10 mouse cellular contexts compared by ENCODE assay signal in genomic region chr17:34640778-34641601, GRCm38 (mm10). TPM values are rescaled to one million over a fixed set of nuclear protein-coding genes. Genes with fewer than 3 reads are reported as not detected.
DNase-seq lines count a peak whose midpoint lies in the region; ATAC-seq and TF ChIP-seq lines count a peak whose summit lies in the region.
"Had no signal": no experiment of that assay in that cellular context is flagged by ENCODE, and none has a peak within 500 bp of the region (broad histone marks: within the 10 kb centered on the region; RNA-seq: fewer than 3 reads in every experiment).

No protein-coding gene starts in this region.

- no peaks in the 10 kb centered on the region for H3K27me3 ChIP-seq in heart, adult 2 months (ENCODE audit: control insufficient read depth, insufficient read depth, low read length)
- H3K27me3 ChIP-seq in kidney, embryonic 16.5 days (ENCODE audit: insufficient read depth, low read length) = no peaks in the 10 kb centered on the region
- H3K27me3 ChIP-seq in myocyte (ENCODE audit: control insufficient read depth, insufficient read depth, insufficient read length) = no peaks in the 10 kb centered on the region

- DNase-seq in adrenal gland, adult 2 months = peak; percentile 43
- DNase-seq in adrenal gland, adult 8-10 months = no peak
- DNase-seq in right cerebral cortex, postnatal 10 days (ENCODE audit: low spot score in 2 of 2) = peak; percentile 53 to 64
- no peak for DNase-seq in right cerebral cortex, postnatal 4 days
- DNase-seq in heart, adult 2 months = peak; percentile 65 to 74
- no peak for DNase-seq in testis, postnatal 10 days (ENCODE audit: low spot score)

- H3K36me3 ChIP-seq in heart, adult 2 months (ENCODE audit: control insufficient read depth, insufficient read depth, low read length) = no peaks in the 10 kb centered on the region
- H3K36me3 ChIP-seq in kidney, embryonic 16.5 days (ENCODE audit: insufficient read depth, low read length) = no peaks in the 10 kb centered on the region
- H3K36me3 ChIP-seq in myocyte (ENCODE audit: control insufficient read depth, insufficient read depth) = no peaks in the 10 kb centered on the region

- intact Hi-C loops in heart, adult 2 months (cut with DNase I) = no loop called here

- H3K9ac ChIP-seq in heart, adult 2 months (ENCODE audit: low read depth, low read length) = no peak overlapping the region
- peak overlapping the region; percentile 32 for H3K9ac ChIP-seq in kidney, embryonic 16.5 days (replicated peaks; ENCODE audit: low read length)

- H3K4me2 ChIP-seq in kidney, embryonic 16.5 days (replicated peaks; ENCODE audit: low read depth, low read length) = 0 out of 2 replicates have a peak overlapping the region, but pooled peaks have one; percentile 3
- peak overlapping the region; percentile 65 for H3K4me2 ChIP-seq in myocyte (ENCODE audit: low read depth)

- no peaks in the 10 kb centered on the region for H3K9me3 ChIP-seq in kidney, embryonic 16.5 days (ENCODE audit: low read length)

- no peak overlapping the region for H3K4me3 ChIP-seq in heart, adult 2 months
- no peak overlapping the region for H3K4me3 ChIP-seq in kidney, embryonic 16.5 days (ENCODE audit: low read length)
- H3K4me3 ChIP-seq in myocyte = no peak overlapping the region
- H3K4me3 ChIP-seq: erythroblast, embryonic 14.5 days had no signal

- TF ChIP-seq EP300 in heart, adult 2 months (IDR thresholded peaks at IDR 0.05; ENCODE audit: insufficient read depth, low read depth, low read length) = 0 out of 2 replicates have a peak, but pooled peaks have one; percentile 64

- ATAC-seq in kidney, embryonic 16.5 days (ENCODE audit: low FRiP score, low TSS enrichment) = 0 out of 2 replicates have a peak, but pooled peaks have one; percentile 23

- peak overlapping the region; percentile 60 for H3K27ac ChIP-seq in heart, adult 2 months
- H3K27ac ChIP-seq in kidney, embryonic 16.5 days (ENCODE audit: low read length) = peak overlapping the region; percentile 76

- no peak overlapping the region for H3ac ChIP-seq in myocyte (ENCODE audit: control insufficient read depth, insufficient read length)

- TF ChIP-seq CTCF in heart, adult 2 months (IDR thresholded peaks at IDR 0.05) = peak; percentile 50

- no peaks in the 10 kb centered on the region for H3K79me2 ChIP-seq in heart, adult 2 months (replicated peaks; ENCODE audit: control insufficient read depth, insufficient read depth, low read length)
- H3K79me2 ChIP-seq in myocyte (ENCODE audit: control insufficient read depth, insufficient read depth) = peaks cover 5% of the 10 kb centered on the region

- no peak for TF ChIP-seq POLR2A in heart, adult 2 months (IDR thresholded peaks at IDR 0.05; ENCODE audit: insufficient read depth, low read depth, low read length)
- no peak for TF ChIP-seq POLR2A in myocyte (IDR thresholded peaks at IDR 0.05; ENCODE audit: insufficient read length, low read depth)

- peaks cover 7% of the 10 kb centered on the region for H3K4me1 ChIP-seq in heart, adult 2 months (ENCODE audit: control insufficient read depth, insufficient read depth, low read length)
- peaks cover 18% of the 10 kb centered on the region for H3K4me1 ChIP-seq in kidney, embryonic 16.5 days (ENCODE audit: insufficient read depth, low read length)

- 14% methylated on average over 11 of the region's 11 CpGs for WGBS in heart, adult 2 months
- 12% methylated on average over 11 of the region's 11 CpGs for WGBS in kidney, embryonic 16.5 days

TF ChIP-seq in myocyte, 11 proteins besides CTCF, POLR2A, EP300 and RAD21:
- TF ChIP-seq TCF3 (IDR thresholded peaks at IDR 0.05; ENCODE audit: insufficient read length, low read depth) (no peak), MYOG (IDR thresholded peaks at IDR 0.05; ENCODE audit: control insufficient read depth in 1 of 3, insufficient read depth in 1 of 3, insufficient read length in 2 of 3, low read depth in 2 of 3) (peak in 2 of 3 experiments; percentile 5 to 78)

RNA-seq across cellular contexts. Expression of gene Fkbpl, which starts 3.6 kb away (rescaled TPM):
- total RNA-seq in adrenal gland, adult 2 months (2021) = 10 to 100 TPM; 12.7 to 17.2 TPM
- 7.1 and 7.6 TPM in 2 replicates for polyA plus RNA-seq in adrenal gland, adult 2 months (2012; rRNA removed)
- 10 to 100 TPM; 13.0 to 15.5 (median 15.1) TPM for total RNA-seq in adrenal gland, adult 8-10 months (2022)
- total RNA-seq in heart, adult 2 months (2021) = 1 to 10 TPM; 7.9 TPM
- polyA plus RNA-seq in heart, adult 2 months (2012; rRNA removed) = 4.0 and 8.8 TPM in 2 replicates
- polyA plus RNA-seq in kidney, embryonic 16.5 days (2015; fragmentation: Nextera tagmentation; extraction: Ambion mirVana) = 17.5 and 17.7 TPM in 2 replicates
- polyA plus RNA-seq in myocyte (2012; fragmentation: generic; extraction: Trizol) = 13.5 TPM

RNA-seq across cellular contexts. Expression of gene Atf6b, which starts 6.0 kb away (rescaled TPM):
- total RNA-seq in adrenal gland, adult 2 months (2021) = 10 to 100 TPM; 44.1 to 53.2 TPM
- polyA plus RNA-seq in adrenal gland, adult 2 months (2012; rRNA removed) = 114 and 118 TPM in 2 replicates
- total RNA-seq in adrenal gland, adult 8-10 months (2022) = 10 to 100 TPM; 47.1 to 56.6 (median 51.1) TPM
- 10 to 100 TPM; 15.3 to 18.4 TPM for total RNA-seq in heart, adult 2 months (2021)
- polyA plus RNA-seq in heart, adult 2 months (2012; rRNA removed) = 25.3 and 27.4 TPM in 2 replicates
- polyA plus RNA-seq in kidney, embryonic 16.5 days (2015; fragmentation: Nextera tagmentation; extraction: Ambion mirVana) = 103 and 106 TPM in 2 replicates
- polyA plus RNA-seq in myocyte (2012; fragmentation: generic; extraction: Trizol) = 42.5 TPM

RNA-seq across cellular contexts. Expression of gene Prrt1, which starts 11.7 kb away (rescaled TPM):
- 10 to 100 TPM in 1 of 2 experiments, 1 to 10 TPM in 1; 9.1 to 12.8 TPM for total RNA-seq in adrenal gland, adult 2 months (2021)
- polyA plus RNA-seq in adrenal gland, adult 2 months (2012; rRNA removed) = 22.1 and 32.8 TPM in 2 replicates
- 10 to 100 TPM in 3 of 4 experiments, 1 to 10 TPM in 1; 7.0 to 36.3 (median 20.6) TPM for total RNA-seq in adrenal gland, adult 8-10 months (2022)
- total RNA-seq in heart, adult 2 months (2021) = 1 to 10 TPM in 1 of 2 experiments, under 1 TPM in 1; 0.86 to 1.4 TPM
- polyA plus RNA-seq in heart, adult 2 months (2012; rRNA removed) = 2.7 and 7.0 TPM in 2 replicates
- polyA plus RNA-seq in kidney, embryonic 16.5 days (2015; fragmentation: Nextera tagmentation; extraction: Ambion mirVana) = 0.23 and 0.29 TPM in 2 replicates
- polyA plus RNA-seq in myocyte (2012; fragmentation: generic; extraction: Trizol) = not detected
- polyA plus RNA-seq: C2C12; erythroblast, embryonic 14.5 days had no signal

RNA-seq across cellular contexts. Expression of gene Ppt2, which starts 12.7 kb away (rescaled TPM):
- 10 to 100 TPM; 58.3 to 70.7 TPM for total RNA-seq in adrenal gland, adult 2 months (2021)
- polyA plus RNA-seq in adrenal gland, adult 2 months (2012; rRNA removed) = 58.5 and 102 TPM in 2 replicates
- total RNA-seq in adrenal gland, adult 8-10 months (2022) = 10 to 100 TPM; 59.2 to 70.5 (median 64.3) TPM
- total RNA-seq in heart, adult 2 months (2021) = 10 to 100 TPM; 53.0 to 63.9 TPM
- 50.5 and 55.7 TPM in 2 replicates for polyA plus RNA-seq in heart, adult 2 months (2012; rRNA removed)
- polyA plus RNA-seq in kidney, embryonic 16.5 days (2015; fragmentation: Nextera tagmentation; extraction: Ambion mirVana) = 47.3 and 53.7 TPM in 2 replicates
- polyA plus RNA-seq in myocyte (2012; fragmentation: generic; extraction: Trizol) = 21.9 TPM

RNA-seq across cellular contexts. Expression of gene Egfl8, which starts 25.2 kb away (rescaled TPM):
- 1 to 10 TPM; 2.4 to 3.0 TPM for total RNA-seq in adrenal gland, adult 2 months (2021)
- polyA plus RNA-seq in adrenal gland, adult 2 months (2012; rRNA removed) = 2.4 and 4.2 TPM in 2 replicates
- total RNA-seq in adrenal gland, adult 8-10 months (2022) = 1 to 10 TPM; 1.7 to 3.5 (median 1.9) TPM
- total RNA-seq in heart, adult 2 months (2021) = 1 to 10 TPM; 1.2 to 1.8 TPM
- polyA plus RNA-seq in heart, adult 2 months (2012; rRNA removed) = 2.4 and 3.4 TPM in 2 replicates
- 4.0 and 6.0 TPM in 2 replicates for polyA plus RNA-seq in kidney, embryonic 16.5 days (2015; fragmentation: Nextera tagmentation; extraction: Ambion mirVana)
- polyA plus RNA-seq in myocyte (2012; fragmentation: generic; extraction: Trizol) = 0.16 TPM

Comparison
In these comparisons a context has a peak if more than half of its experiments do, and no peak if none do; other contexts are left out.
1. DNase-seq: peak in adrenal gland, adult 2 months (single experiment), right cerebral cortex, postnatal 10 days (2 of 2) and heart, adult 2 months (2 of 2); none in adrenal gland, adult 8-10 months (single experiment), right cerebral cortex, postnatal 4 days (single experiment) and testis, postnatal 10 days (single experiment).